Comparison of ENCODE assay signal across 21 mouse cellular contexts in genomic region chr5:22307853-22308252, GRCm38 (mm10). TPM values are rescaled to one million over a fixed set of nuclear protein-coding genes. Genes with fewer than 3 reads are reported as not detected.
"Had no signal": no experiment of that assay in that cellular context is flagged by ENCODE, and none has a peak within 500 bp of the region (broad histone marks: within the 10 kb centered on the region; RNA-seq: fewer than 3 reads in every experiment).

No protein-coding gene starts in this region.

- H3K4me3 ChIP-seq: embryonic facial prominence, embryonic 10.5 days; embryonic facial prominence, embryonic 12.5 days; embryonic facial prominence, embryonic 13.5 days; embryonic facial prominence, embryonic 15.5 days; erythroblast, embryonic 14.5 days; forebrain, embryonic 10.5 days; forebrain, embryonic 12.5 days; forebrain, embryonic 13.5 days; forebrain, embryonic 15.5 days; gastrocnemius, adult 2 months; heart, adult 2 months had no signal

- H3K36me3 ChIP-seq: embryonic facial prominence, embryonic 10.5 days; embryonic facial prominence, embryonic 12.5 days; embryonic facial prominence, embryonic 13.5 days; embryonic facial prominence, embryonic 15.5 days; forebrain, embryonic 10.5 days; forebrain, embryonic 12.5 days; forebrain, embryonic 15.5 days had no signal

- H3K27me3 ChIP-seq: embryonic facial prominence, embryonic 12.5 days; embryonic facial prominence, embryonic 13.5 days; embryonic facial prominence, embryonic 15.5 days; forebrain, embryonic 12.5 days; forebrain, embryonic 13.5 days; forebrain, embryonic 15.5 days had no signal

- DNase-seq: cerebellum, postnatal 14 days; embryo, embryonic 11 days; forebrain, postnatal 0 days; gastrocnemius, adult 2 months; gastrocnemius, postnatal 10 days; gastrocnemius, postnatal 14 days; gastrocnemius, postnatal 25 days; gastrocnemius, postnatal 36 days; heart, adult 11 months; heart, adult 18-20 months; heart, adult 2 months had no signal

- H3K4me1 ChIP-seq: embryonic facial prominence, embryonic 12.5 days; embryonic facial prominence, embryonic 13.5 days; embryonic facial prominence, embryonic 15.5 days; forebrain, embryonic 15.5 days had no signal

- H3K27ac ChIP-seq: embryonic facial prominence, embryonic 10.5 days; embryonic facial prominence, embryonic 12.5 days; embryonic facial prominence, embryonic 13.5 days; embryonic facial prominence, embryonic 15.5 days; forebrain, embryonic 10.5 days; forebrain, embryonic 12.5 days; forebrain, embryonic 13.5 days; forebrain, embryonic 15.5 days; gastrocnemius, adult 2 months; heart, adult 2 months had no signal

- H3K4me2 ChIP-seq: embryonic facial prominence, embryonic 12.5 days; embryonic facial prominence, embryonic 13.5 days; embryonic facial prominence, embryonic 15.5 days; forebrain, embryonic 12.5 days; forebrain, embryonic 13.5 days; forebrain, embryonic 15.5 days had no signal

- H3K9me3 ChIP-seq: embryonic facial prominence, embryonic 10.5 days; embryonic facial prominence, embryonic 12.5 days; embryonic facial prominence, embryonic 13.5 days; embryonic facial prominence, embryonic 15.5 days; forebrain, embryonic 10.5 days; forebrain, embryonic 12.5 days; forebrain, embryonic 13.5 days; forebrain, embryonic 15.5 days had no signal

- H3K9ac ChIP-seq: embryonic facial prominence, embryonic 12.5 days; embryonic facial prominence, embryonic 13.5 days; embryonic facial prominence, embryonic 15.5 days; forebrain, embryonic 12.5 days; forebrain, embryonic 13.5 days; forebrain, embryonic 15.5 days; forebrain, postnatal 0 days had no signal

RNA-seq across cellular contexts. Expression of gene Reln, which starts 36.6 kb away (rescaled TPM):
- total RNA-seq: granulocyte monocyte progenitor cell, adult 5-6 weeks had no signal
